Mouse (Mus musculus) ES-Bruce4 (cell line): ENCODE data around the gene Car15. TPM values are rescaled to one million over a fixed set of nuclear protein-coding genes. Genes with fewer than 3 reads are reported as not detected.

Source experiments
- H3K27ac ChIP-seq: 2 replicates; pipeline ENCODE4 v1.5.1; 2012; ENCODE audit warnings: low read length, inconsistent platforms; ENCODE audit not compliant: insufficient read depth
- H3K27me3 ChIP-seq: 2 replicates; pipeline ENCODE4 v1.6.1; 2012; ENCODE audit warnings: mild to moderate bottlenecking, low read length, inconsistent platforms; ENCODE audit not compliant: control insufficient read depth, poor library complexity, insufficient read depth, severe bottlenecking
- H3K36me3 ChIP-seq: 2 replicates; pipeline ENCODE4 v1.6.1; 2012; ENCODE audit warnings: inconsistent platforms, mild to moderate bottlenecking, low read length, moderate library complexity; ENCODE audit not compliant: control insufficient read depth, poor library complexity, insufficient read depth, severe bottlenecking
- H3K4me1 ChIP-seq: one replicate; pipeline ENCODE4 v1.8.1; 2011; ENCODE audit warnings: low read length; ENCODE audit not compliant: control insufficient read depth, insufficient read depth
- H3K4me3 ChIP-seq: 2 replicates; pipeline ENCODE4 v1.5.1; 2011; ENCODE audit warnings: low read depth, mild to moderate bottlenecking, low read length
- H3K9ac ChIP-seq: 2 replicates; pipeline ENCODE4 v1.6.1; 2012; ENCODE audit warnings: low read depth, mild to moderate bottlenecking, inconsistent platforms; ENCODE audit not compliant: poor library complexity, severe bottlenecking
- H3K9me3 ChIP-seq: replicated peaks from 2 replicates; pipeline ENCODE4 v1.6.1; 2012; ENCODE audit warnings: mild to moderate bottlenecking, low read length, inconsistent platforms; ENCODE audit not compliant: control insufficient read depth, poor library complexity, insufficient read depth, severe bottlenecking
- CTCF ChIP-seq: IDR thresholded peaks from one replicate; pipeline ENCODE4 v1.8.1; 2011; ENCODE audit warnings: low read depth, low read length
- EP300 ChIP-seq: IDR thresholded peaks from 2 replicates; pipeline ENCODE4 v1.6.1; 2011; ENCODE audit warnings: low read depth, low read length; ENCODE audit not compliant: insufficient read depth
- POLR2A ChIP-seq: IDR thresholded peaks from one replicate; pipeline ENCODE4 v1.8.1; 2011; ENCODE audit warnings: low read length; ENCODE audit not compliant: insufficient read depth
- polyA plus RNA-seq: library from polyadenylated mRNA; stranded (reverse); fragments of >200 nt; gene quantifications from 2 replicates; pipeline ENCODE4 v1.2.4, GENCODE M21; 2011; ENCODE audit warnings: low read depth; ENCODE audit not compliant: missing spikeins, insufficient read depth, insufficient read length

Gene Car15
- polyA plus RNA-seq, 1 experiment = not detected

- Histone ChIP-seq H3K27ac (no peak overlapping the region), H3K9ac (peak overlapping the region; percentile 54), H3K4me3 (peak overlapping the region; percentile 38), H3K36me3 (no peaks in the 10 kb centered on the region), H3K27me3 (peaks cover 20% of the 10 kb centered on the region), H3K9me3 (no peaks in the 10 kb centered on the region), H3K4me1 (no peaks in the 10 kb centered on the region)
- TF ChIP-seq CTCF = no peak
- no peak for TF ChIP-seq POLR2A
- TF ChIP-seq EP300 = no peak
Measured at GRCm38 (mm10) chr16:17797812-17798311, 40.3 kb downstream of the Car15 start.

GRCm38 (mm10) chr16:17796971-17797811 is 41.0 kb downstream of the Car15 start, which contains the start of gene Scarf2:
Scarf2 (plus strand) TSS chr16:17797282.
- peaks cover 17% of the 10 kb centered on the region for H3K27me3 ChIP-seq
- H3K9ac ChIP-seq = peak within 1 kb of the TSS; percentile 54
- H3K4me1 ChIP-seq = no peaks in the 10 kb centered on the region
- TF ChIP-seq CTCF (no peak), EP300 (no peak), POLR2A (no peak)
- H3K4me3 ChIP-seq = peak within 1 kb of the TSS; percentile 38
- no peak within 1 kb of the TSS for H3K27ac ChIP-seq
- no peaks in the 10 kb centered on the region for H3K9me3 ChIP-seq
- H3K36me3 ChIP-seq = no peaks in the 10 kb centered on the region

GRCm38 (mm10) chr16:17796519-17796918 is 41.6 kb downstream of the Car15 start:
- Histone ChIP-seq H3K4me3 (no peak overlapping the region), H3K27me3 (peaks cover 17% of the 10 kb centered on the region), H3K27ac (no peak overlapping the region), H3K36me3 (no peaks in the 10 kb centered on the region), H3K9ac (peak overlapping the region; percentile 54; the same call in 1 of the 2 replicates), H3K9me3 (no peaks in the 10 kb centered on the region), H3K4me1 (no peaks in the 10 kb centered on the region)
- no peak for TF ChIP-seq POLR2A
- TF ChIP-seq CTCF = no peak
- no peak for TF ChIP-seq EP300

- H3K4me3 ChIP-seq = no peak overlapping the region
- H3K27ac ChIP-seq = no peak overlapping the region
- peaks cover 17% of the 10 kb centered on the region for H3K27me3 ChIP-seq
- H3K9me3 ChIP-seq = no peaks in the 10 kb centered on the region
- no peaks in the 10 kb centered on the region for H3K4me1 ChIP-seq
- TF ChIP-seq POLR2A = no peak
- TF ChIP-seq EP300 = no peak
- no peak for TF ChIP-seq CTCF
- no peaks in the 10 kb centered on the region; the same call in 1 of the 2 replicates for H3K36me3 ChIP-seq
- H3K9ac ChIP-seq = no peak overlapping the region
Measured at GRCm38 (mm10) chr16:17795643-17796042, 42.5 kb downstream of the Car15 start.

DNA sequence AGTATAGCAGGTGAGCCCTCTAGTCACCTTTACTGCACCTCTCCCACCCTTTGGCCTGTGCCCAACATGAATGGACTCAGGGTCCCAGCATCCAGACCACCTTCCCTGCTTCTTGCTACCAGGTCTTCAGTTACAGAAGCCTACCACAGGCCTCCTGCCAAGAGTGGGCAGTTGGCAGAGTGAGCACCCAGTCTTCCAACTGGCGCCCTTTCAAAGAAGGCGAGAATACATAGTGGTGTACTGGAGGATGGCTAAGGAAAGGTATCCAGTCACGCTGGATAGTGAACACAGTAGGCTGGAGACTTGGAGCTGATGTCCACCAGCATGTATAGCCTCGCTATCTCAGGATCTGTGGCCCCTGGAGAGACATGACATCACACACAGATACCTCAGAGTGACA is 44.1 kb downstream of the Car15 start:
- Histone ChIP-seq H3K27ac (no peak overlapping the region), H3K4me3 (no peak overlapping the region), H3K36me3 (peaks cover 3% of the 10 kb centered on the region), H3K9ac (no peak overlapping the region), H3K27me3 (peaks cover 14% of the 10 kb centered on the region), H3K4me1 (no peaks in the 10 kb centered on the region), H3K9me3 (no peaks in the 10 kb centered on the region)
- TF ChIP-seq CTCF (no peak), EP300 (no peak), POLR2A (no peak)

DNA sequence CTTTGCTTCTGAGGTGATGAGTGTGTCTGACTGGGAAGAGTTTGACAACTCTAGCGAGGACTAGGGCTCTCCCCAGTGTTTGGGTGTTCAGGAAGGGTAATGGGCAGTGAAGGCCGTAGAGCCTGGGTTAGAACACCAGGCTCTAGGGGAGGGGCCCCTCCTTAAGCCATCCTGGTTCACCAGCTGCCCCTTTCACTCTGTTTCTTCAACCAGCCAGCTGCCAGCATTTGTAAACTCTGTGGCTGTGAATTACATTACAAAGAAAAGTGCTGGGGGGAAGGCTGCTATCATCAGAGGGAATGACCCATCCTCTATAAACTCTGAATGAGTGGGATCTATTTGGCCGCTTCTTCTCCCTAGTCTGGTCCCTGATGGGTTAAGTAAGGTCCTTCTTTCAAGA is 45.4 kb downstream of the Car15 start:
- Histone ChIP-seq H3K4me1 (no peaks in the 10 kb centered on the region), H3K36me3 (peaks cover 3% of the 10 kb centered on the region), H3K9me3 (no peaks in the 10 kb centered on the region), H3K27me3 (peaks cover 8% of the 10 kb centered on the region), H3K4me3 (no peak overlapping the region), H3K9ac (no peak overlapping the region), H3K27ac (no peak overlapping the region)
- TF ChIP-seq POLR2A (no peak), CTCF (no peak), EP300 (no peak)
